Mouse (Mus musculus): ENCODE data around the gene Tecpr1. TPM values are rescaled to one million over a fixed set of nuclear protein-coding genes. Genes with fewer than 3 reads are reported as not detected.

Gene Tecpr1
- polyA plus RNA-seq, 1 experiment from 2014 or later, result 35.7 TPM

- Histone ChIP-seq H3K27ac (ENCODE audit: low read depth, low read length) (no peak overlapping the region), H3K9me3 (ENCODE audit: control insufficient read depth, low read length) (no peaks in the 10 kb centered on the region), H3K9ac (replicated peaks; ENCODE audit: low read depth, low read length) (no peak overlapping the region), H3K36me3 (ENCODE audit: control insufficient read depth, insufficient read depth, low read length) (no peaks in the 10 kb centered on the region), H3K4me1 (ENCODE audit: control insufficient read depth, insufficient read depth, low read length) (no peaks in the 10 kb centered on the region), H3K27me3 (ENCODE audit: control insufficient read depth, insufficient read depth, low read length) (no peaks in the 10 kb centered on the region), H3K4me3 (ENCODE audit: low read depth, low read length) (no peak overlapping the region), H3K4me2 (ENCODE audit: low read depth, low read length) (no peak overlapping the region)
- 94% methylated on average over 7 of the region's 7 CpGs for WGBS
- no peak for ATAC-seq (ENCODE audit: low read depth)
Measured at GRCm38 (mm10) chr5:144246669-144247068, 23.3 kb upstream of the Tecpr1 start.

- no peak for ATAC-seq (ENCODE audit: low read depth)
- WGBS, result 72% methylated on average over 2 of the region's 2 CpGs
Measured at GRCm38 (mm10) chr5:144245592-144245991, 22.2 kb upstream of the Tecpr1 start.

GRCm38 (mm10) chr5:144243901-144244487 lies 20.6 kb upstream of the Tecpr1 start, which contains the start of gene Bri3:
Gene Bri3, plus strand, starts transcription at chr5:144244437.
- H3K4me2 ChIP-seq (ENCODE audit: low read depth, low read length), result no peak within 1 kb of the TSS
- H3K36me3 ChIP-seq (ENCODE audit: control insufficient read depth, insufficient read depth, low read length), result no peaks in the 10 kb centered on the region
- no peaks in the 10 kb centered on the region for H3K27me3 ChIP-seq (ENCODE audit: control insufficient read depth, insufficient read depth, low read length)
- H3K9me3 ChIP-seq (ENCODE audit: control insufficient read depth, low read length), result no peaks in the 10 kb centered on the region
- WGBS, result 90% methylated on average over 7 of the region's 7 CpGs
- no peak within 1 kb of the TSS for H3K4me3 ChIP-seq (ENCODE audit: low read depth, low read length)
- no peak for ATAC-seq (ENCODE audit: low read depth)
- no peaks in the 10 kb centered on the region for H3K4me1 ChIP-seq (ENCODE audit: control insufficient read depth, insufficient read depth, low read length)
- no peak within 1 kb of the TSS for H3K27ac ChIP-seq (ENCODE audit: low read depth, low read length)
- H3K9ac ChIP-seq (replicated peaks; ENCODE audit: low read depth, low read length), result no peak within 1 kb of the TSS

More at GRCm38 (mm10) chr5:144245592-144245991, 22.2 kb upstream of the Tecpr1 start:
- Histone ChIP-seq H3K9me3 (ENCODE audit: control insufficient read depth, low read length) (no peaks in the 10 kb centered on the region), H3K27me3 (ENCODE audit: control insufficient read depth, insufficient read depth, low read length) (no peaks in the 10 kb centered on the region), H3K4me1 (ENCODE audit: control insufficient read depth, insufficient read depth, low read length) (no peaks in the 10 kb centered on the region), H3K27ac (ENCODE audit: low read depth, low read length) (no peak overlapping the region), H3K9ac (replicated peaks; ENCODE audit: low read depth, low read length) (no peak overlapping the region), H3K36me3 (ENCODE audit: control insufficient read depth, insufficient read depth, low read length) (no peaks in the 10 kb centered on the region), H3K4me3 (ENCODE audit: low read depth, low read length) (no peak overlapping the region), H3K4me2 (ENCODE audit: low read depth, low read length) (no peak overlapping the region)

- H3K27ac ChIP-seq (ENCODE audit: low read depth, low read length), result no peak overlapping the region
- WGBS, result 76% methylated on average over 1 of the region's 1 CpGs
- H3K9me3 ChIP-seq (ENCODE audit: control insufficient read depth, low read length), result no peaks in the 10 kb centered on the region
- no peak overlapping the region for H3K4me3 ChIP-seq (ENCODE audit: low read depth, low read length)
- H3K36me3 ChIP-seq (ENCODE audit: control insufficient read depth, insufficient read depth, low read length), result no peaks in the 10 kb centered on the region
- no peak overlapping the region for H3K9ac ChIP-seq (replicated peaks; ENCODE audit: low read depth, low read length)
- no peak for ATAC-seq (ENCODE audit: low read depth)
- no peaks in the 10 kb centered on the region for H3K27me3 ChIP-seq (ENCODE audit: control insufficient read depth, insufficient read depth, low read length)
- H3K4me1 ChIP-seq (ENCODE audit: control insufficient read depth, insufficient read depth, low read length), result no peaks in the 10 kb centered on the region
- H3K4me2 ChIP-seq (ENCODE audit: low read depth, low read length), result no peak overlapping the region
Measured at GRCm38 (mm10) chr5:144238969-144239368, 15.6 kb upstream of the Tecpr1 start.

- Histone ChIP-seq H3K36me3 (ENCODE audit: control insufficient read depth, insufficient read depth, low read length) (no peaks in the 10 kb centered on the region), H3K27me3 (ENCODE audit: control insufficient read depth, insufficient read depth, low read length) (no peaks in the 10 kb centered on the region), H3K9ac (replicated peaks; ENCODE audit: low read depth, low read length) (no peak overlapping the region), H3K4me2 (ENCODE audit: low read depth, low read length) (no peak overlapping the region), H3K4me3 (ENCODE audit: low read depth, low read length) (no peak overlapping the region), H3K27ac (ENCODE audit: low read depth, low read length) (no peak overlapping the region), H3K9me3 (ENCODE audit: control insufficient read depth, low read length) (no peaks in the 10 kb centered on the region), H3K4me1 (ENCODE audit: control insufficient read depth, insufficient read depth, low read length) (no peaks in the 10 kb centered on the region)
- WGBS, result 81% methylated on average over 7 of the region's 7 CpGs
- no peak for ATAC-seq (ENCODE audit: low read depth)
Measured at GRCm38 (mm10) chr5:144234714-144235113, 11.3 kb upstream of the Tecpr1 start.

- no peak for ATAC-seq (ENCODE audit: low read depth)
- H3K27ac ChIP-seq (ENCODE audit: low read depth, low read length), result no peak overlapping the region
- no peaks in the 10 kb centered on the region for H3K36me3 ChIP-seq (ENCODE audit: control insufficient read depth, insufficient read depth, low read length)
- no peaks in the 10 kb centered on the region for H3K27me3 ChIP-seq (ENCODE audit: control insufficient read depth, insufficient read depth, low read length)
- no peak overlapping the region for H3K4me2 ChIP-seq (ENCODE audit: low read depth, low read length)
- WGBS, result 78% methylated on average over 6 of the region's 6 CpGs
- no peak overlapping the region for H3K9ac ChIP-seq (replicated peaks; ENCODE audit: low read depth, low read length)
- H3K9me3 ChIP-seq (ENCODE audit: control insufficient read depth, low read length), result no peaks in the 10 kb centered on the region
- no peak overlapping the region for H3K4me3 ChIP-seq (ENCODE audit: low read depth, low read length)
- H3K4me1 ChIP-seq (ENCODE audit: control insufficient read depth, insufficient read depth, low read length), result no peaks in the 10 kb centered on the region
Measured at GRCm38 (mm10) chr5:144234222-144234621, 10.8 kb upstream of the Tecpr1 start.

GRCm38 (mm10) chr5:144232531-144232930 lies 9.1 kb upstream of the Tecpr1 start:
- Histone ChIP-seq H3K4me2 (ENCODE audit: low read depth, low read length) (no peak overlapping the region), H3K9me3 (ENCODE audit: control insufficient read depth, low read length) (no peaks in the 10 kb centered on the region), H3K27me3 (ENCODE audit: control insufficient read depth, insufficient read depth, low read length) (no peaks in the 10 kb centered on the region), H3K4me1 (ENCODE audit: control insufficient read depth, insufficient read depth, low read length) (no peaks in the 10 kb centered on the region), H3K4me3 (ENCODE audit: low read depth, low read length) (no peak overlapping the region), H3K9ac (replicated peaks; ENCODE audit: low read depth, low read length) (no peak overlapping the region), H3K27ac (ENCODE audit: low read depth, low read length) (no peak overlapping the region), H3K36me3 (ENCODE audit: control insufficient read depth, insufficient read depth, low read length) (no peaks in the 10 kb centered on the region)
- ATAC-seq (ENCODE audit: low read depth), result no peak
- 89% methylated on average over 5 of the region's 5 CpGs for WGBS

GRCm38 (mm10) chr5:144231410-144231809 lies 8.0 kb upstream of the Tecpr1 start:
- Histone ChIP-seq H3K36me3 (ENCODE audit: control insufficient read depth, insufficient read depth, low read length) (no peaks in the 10 kb centered on the region), H3K4me2 (ENCODE audit: low read depth, low read length) (no peak overlapping the region), H3K9me3 (ENCODE audit: control insufficient read depth, low read length) (no peaks in the 10 kb centered on the region), H3K4me3 (ENCODE audit: low read depth, low read length) (no peak overlapping the region), H3K27me3 (ENCODE audit: control insufficient read depth, insufficient read depth, low read length) (no peaks in the 10 kb centered on the region), H3K9ac (replicated peaks; ENCODE audit: low read depth, low read length) (no peak overlapping the region), H3K27ac (ENCODE audit: low read depth, low read length) (no peak overlapping the region), H3K4me1 (ENCODE audit: control insufficient read depth, insufficient read depth, low read length) (no peaks in the 10 kb centered on the region)
- 58% methylated on average over 1 of the region's 1 CpGs for WGBS
- ATAC-seq (ENCODE audit: low read depth), result no peak

- no peak overlapping the region for H3K4me3 ChIP-seq (ENCODE audit: low read depth, low read length)
Measured at GRCm38 (mm10) chr5:144230216-144230615, 6.8 kb upstream of the Tecpr1 start.

More at GRCm38 (mm10) chr5:144230216-144230615, 6.8 kb upstream of the Tecpr1 start:
- H3K27me3 ChIP-seq (ENCODE audit: control insufficient read depth, insufficient read depth, low read length), result no peaks in the 10 kb centered on the region
- no peak overlapping the region for H3K27ac ChIP-seq (ENCODE audit: low read depth, low read length)
- 91% methylated on average over 7 of the region's 7 CpGs for WGBS
- H3K9me3 ChIP-seq (ENCODE audit: control insufficient read depth, low read length), result no peaks in the 10 kb centered on the region
- no peak overlapping the region for H3K4me2 ChIP-seq (ENCODE audit: low read depth, low read length)
- no peak overlapping the region for H3K9ac ChIP-seq (replicated peaks; ENCODE audit: low read depth, low read length)
- ATAC-seq (ENCODE audit: low read depth), result no peak
- no peaks in the 10 kb centered on the region for H3K36me3 ChIP-seq (ENCODE audit: control insufficient read depth, insufficient read depth, low read length)
- no peaks in the 10 kb centered on the region for H3K4me1 ChIP-seq (ENCODE audit: control insufficient read depth, insufficient read depth, low read length)

Data from neural tube, embryonic 14.5 days (tissue).